Mouse (Mus musculus) thymus, postnatal 36 days (tissue): ENCODE measurements around the gene Tlr12.
"Not testable (repeated sequence)": the region's sequence is repeated elsewhere in the genome, so short reads cannot be mapped to it uniquely, and the experiment has no call there.

ENCODE experiments used
- DNase-seq, 2 experiments: peaks; one replicate each; pipeline ENCODE4 v3.0.0; 2022; ENCODE audit warnings: mixed read lengths in 2 of 2

Tlr12 gene

GRCm38 (mm10) chr4:128618963-128619362, 544 bp upstream of the Tlr12 start:
- DNase-seq = no peak

- peak; percentile 35 to 53 for DNase-seq
Observed at GRCm38 (mm10) chr4:128617363-128618120, 877 bp downstream of the Tlr12 start.

GRCm38 (mm10) chr4:128615761-128616160, 2.7 kb downstream of the Tlr12 start:
- DNase-seq = peak; percentile 41 to 45

GRCm38 (mm10) chr4:128613326-128613725, 5.1 kb downstream of the Tlr12 start:
- peak in 1 of 2 experiments; percentile 27 for DNase-seq

- DNase-seq = not testable (repeated sequence)
Observed at GRCm38 (mm10) chr4:128611726-128612125, 6.7 kb downstream of the Tlr12 start.

- peak in 1 of 2 experiments; percentile 35 for DNase-seq
Observed at GRCm38 (mm10) chr4:128610706-128611105, 7.7 kb downstream of the Tlr12 start.

GRCm38 (mm10) chr4:128609925-128610402, 8.5 kb downstream of the Tlr12 start, which contains the start of gene Zscan20:
Zscan20 (minus strand) TSS chr4:128610098.
- DNase-seq = peak; percentile 91 to 97

- DNase-seq = no peak
Observed at GRCm38 (mm10) chr4:128609276-128609924, 9.0 kb downstream of the Tlr12 start.

GRCm38 (mm10) chr4:128607661-128608060, 10.8 kb downstream of the Tlr12 start:
- DNase-seq = no peak

- no peak for DNase-seq
Observed at GRCm38 (mm10) chr4:128606586-128606985, 11.8 kb downstream of the Tlr12 start.

- DNase-seq = no peak
Observed at GRCm38 (mm10) chr4:128597801-128598560, 20.4 kb downstream of the Tlr12 start.

- peak in 1 of 2 experiments; percentile 30 for DNase-seq
Observed at GRCm38 (mm10) chr4:128594062-128594461, 24.4 kb downstream of the Tlr12 start.

GRCm38 (mm10) chr4:128593286-128593685, 25.1 kb downstream of the Tlr12 start:
- DNase-seq = no peak

- DNase-seq = peak; percentile 52 to 60
Observed at GRCm38 (mm10) chr4:128579182-128579581, 39.2 kb downstream of the Tlr12 start.

GRCm38 (mm10) chr4:128575811-128576210, 42.6 kb downstream of the Tlr12 start:
- DNase-seq = no peak
